Mouse (Mus musculus) c-Kit-positive CD71-positive TER-119-positive erythroid progenitor cells, embryonic 14.5 days (primary cell): ENCODE measurements at regions not wholly inside any gene's neighbourhood (a gene's known extent, or its start where the extent isn't known, plus 50 kb on each side); places are given as distances from the start of the nearest gene placed in this dataset.
"Not testable (repeated sequence)": the region's sequence is repeated elsewhere in the genome, so short reads cannot be mapped to it uniquely, and the experiment has no call there.

Experiments used
- DNase-seq: peaks from one replicate; pipeline ENCODE4 v3.0.0-alpha.2; 2013; ENCODE audit warnings: low spot score

- no peak for DNase-seq
These were observed 131.5 kb upstream of the Kiz start for GRCm38 (mm10) chr2:146724142-146724679.

DNA sequence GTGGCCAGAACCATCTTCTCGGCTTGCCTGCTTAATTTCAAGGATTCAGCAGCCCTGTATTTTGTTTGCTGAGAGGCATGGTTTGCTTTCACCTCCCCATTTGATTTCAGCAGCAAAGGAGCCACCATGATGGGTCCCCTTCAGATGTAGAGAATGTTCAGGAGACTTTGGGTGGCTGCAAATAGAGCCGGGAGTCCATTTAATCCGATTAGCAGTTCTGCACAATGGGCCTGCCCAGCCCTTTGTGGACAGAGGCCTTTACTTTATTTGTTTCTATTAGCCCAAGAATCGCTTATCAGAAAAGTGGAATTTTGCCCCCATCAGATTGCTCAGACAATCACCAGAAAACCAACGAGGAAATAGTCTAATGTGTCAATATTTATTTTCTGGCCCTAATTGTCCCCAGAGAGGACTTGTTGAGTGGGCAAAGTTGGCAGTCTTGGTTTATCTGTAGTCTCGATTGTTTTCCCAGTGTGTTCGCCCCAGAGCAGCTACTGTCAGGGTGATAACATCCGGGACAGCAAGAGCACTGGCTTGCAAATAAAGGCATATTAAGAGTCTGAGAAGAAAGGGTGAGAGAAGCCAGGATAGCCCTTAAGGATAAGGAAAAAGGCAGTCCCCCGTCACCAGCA lies 130.6 kb upstream of the Kiz start:
- no peak for DNase-seq

DNA sequence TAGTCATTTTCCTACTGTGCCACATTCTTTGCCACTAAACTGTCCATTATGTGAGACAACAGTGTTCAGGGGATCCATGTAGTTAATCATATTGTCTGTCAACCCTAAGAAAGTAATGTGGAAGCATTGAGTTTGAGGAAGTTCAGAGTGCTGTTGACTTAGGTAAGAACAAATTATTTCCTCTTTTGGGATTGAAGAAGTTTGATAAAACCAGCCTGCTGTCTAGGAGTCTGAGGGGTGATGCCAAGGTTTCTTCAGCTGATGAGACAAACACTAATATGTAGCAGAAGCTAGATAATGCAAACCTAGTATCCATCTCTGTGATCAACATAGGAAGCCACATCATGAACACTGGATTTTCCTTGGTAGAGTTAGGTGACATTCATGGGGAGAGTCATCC lies 127.0 kb upstream of the Kiz start:
- no peak for DNase-seq

DNA sequence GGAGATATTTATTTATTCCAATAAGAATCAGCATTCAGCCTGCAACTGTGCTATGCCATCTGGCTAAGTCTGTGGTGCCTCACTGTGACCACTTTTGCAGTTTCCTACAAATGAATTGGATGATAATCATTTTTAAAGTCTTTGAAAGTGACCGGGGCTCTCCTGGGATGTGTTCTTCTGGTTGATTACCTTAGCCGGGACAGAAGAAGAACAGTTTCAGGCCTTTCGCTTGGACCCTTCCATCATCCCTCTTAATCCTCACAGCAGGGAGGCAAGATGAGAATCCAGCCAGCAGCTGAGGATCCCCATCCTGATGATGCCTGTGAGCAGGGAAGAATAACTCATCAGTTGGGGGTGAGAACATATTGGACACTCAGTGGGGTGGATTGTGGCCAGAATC lies 124.6 kb upstream of the Kiz start:
- no peak for DNase-seq

DNA sequence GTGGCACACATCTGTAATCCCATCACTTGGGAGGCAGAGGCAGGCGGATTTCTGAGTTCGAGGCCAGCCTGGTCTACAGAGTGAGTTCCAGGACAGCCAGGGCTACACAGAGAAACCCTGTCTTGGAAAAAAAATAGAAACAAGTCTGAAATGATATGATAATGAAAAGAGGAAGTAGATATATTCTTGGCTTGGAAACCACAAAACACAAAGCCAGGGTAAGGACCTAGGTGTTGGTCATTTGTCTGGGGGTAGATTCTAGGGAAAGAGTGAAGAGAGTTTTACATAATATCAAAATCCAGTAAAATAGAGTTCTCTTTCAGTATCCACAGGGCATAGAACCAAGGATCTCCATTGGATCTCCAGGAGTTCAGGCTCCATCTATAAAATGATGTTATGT lies 122.8 kb upstream of the Kiz start:
- not testable (repeated sequence) for DNase-seq

DNA sequence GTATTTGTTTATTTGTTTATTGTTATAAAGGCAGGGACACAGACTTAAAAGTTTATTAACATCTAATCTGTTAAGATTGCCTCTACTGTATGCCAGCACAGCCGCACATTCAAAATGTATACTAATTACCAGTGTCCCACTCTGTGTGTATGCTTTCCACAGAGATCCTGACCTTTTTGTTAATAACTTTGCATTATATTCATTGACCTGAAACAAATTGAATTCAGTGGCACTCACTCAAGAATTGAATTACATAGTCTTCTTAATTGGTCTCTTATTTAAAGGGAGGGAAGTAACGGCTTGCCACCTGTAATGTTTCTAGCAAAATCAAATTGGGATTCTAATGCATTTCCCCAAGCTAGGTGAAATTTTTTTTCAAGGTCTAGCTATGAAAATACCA lies 111.3 kb upstream of the Kiz start:
- no peak for DNase-seq

- no peak for DNase-seq
These were observed 110.5 kb upstream of the Kiz start for GRCm38 (mm10) chr2:146745012-146745682.

- DNase-seq: no peak
These were observed 110.0 kb upstream of the Kiz start for GRCm38 (mm10) chr2:146745683-146746047.

DNA sequence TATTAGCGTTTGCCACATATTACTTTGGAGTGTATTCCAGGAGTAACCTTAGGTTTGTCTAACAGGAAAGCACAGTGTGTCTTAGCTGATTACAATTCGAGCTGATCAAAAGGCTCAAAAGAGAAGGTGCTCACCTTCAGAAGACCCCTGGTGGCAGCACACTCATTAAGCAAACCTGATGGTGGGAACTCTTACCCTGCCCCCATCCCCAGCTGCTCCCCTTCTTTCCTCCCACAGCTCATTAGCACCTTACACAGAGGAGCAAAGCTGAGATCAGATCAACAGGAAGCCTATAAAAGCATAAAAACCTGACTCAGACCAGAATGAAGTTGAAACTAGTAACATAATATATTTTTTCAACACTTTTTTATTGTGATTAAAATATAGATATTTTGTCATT lies 101.7 kb upstream of the Kiz start:
- DNase-seq: no peak

GRCm38 (mm10) chr2:146763522-146764144 lies 92.0 kb upstream of the Kiz start:
- DNase-seq: no peak

DNA sequence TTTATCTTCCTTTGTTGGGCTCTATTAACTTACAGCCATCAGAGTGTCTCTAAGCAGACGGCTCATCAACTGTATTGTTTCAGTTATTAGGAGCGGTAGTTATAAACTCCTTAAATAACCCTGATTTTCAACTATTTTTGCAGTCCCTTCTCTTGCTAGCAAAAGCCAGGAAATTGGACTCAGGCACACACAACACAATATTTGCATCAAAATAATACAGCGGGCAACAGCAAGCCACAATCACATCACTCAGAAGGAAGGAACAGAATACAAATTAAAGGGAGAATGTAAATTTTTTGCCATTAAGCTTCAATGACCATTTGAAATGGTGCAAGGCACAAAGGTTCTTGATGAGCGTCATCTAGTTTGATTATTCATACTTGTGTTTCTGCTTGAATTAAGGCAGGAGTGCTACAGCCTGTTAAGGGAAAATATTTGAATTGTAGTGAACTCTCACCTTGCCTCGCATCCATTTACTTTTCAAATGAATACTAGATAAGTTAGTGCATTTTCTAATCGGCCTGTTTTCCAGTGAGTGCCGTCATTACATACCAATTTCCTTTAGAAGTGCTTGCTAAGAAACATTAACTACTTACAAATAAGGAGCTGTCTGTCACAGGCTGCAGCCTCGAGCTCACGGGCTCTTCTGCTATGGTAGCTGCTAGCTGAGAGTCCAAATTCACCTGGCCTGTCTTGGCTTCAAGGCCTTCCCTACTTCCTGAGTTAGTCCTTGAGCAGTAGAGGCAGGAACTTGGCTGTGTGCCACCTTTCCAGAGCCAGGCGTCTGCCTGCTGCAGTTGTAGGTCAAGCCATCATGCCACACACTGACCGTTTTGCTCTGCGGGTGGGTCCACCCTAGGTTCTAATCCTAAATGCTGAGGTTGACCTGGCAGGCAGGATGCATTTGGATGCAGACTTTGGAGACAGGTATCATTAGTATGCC lies 91.1 kb upstream of the Kiz start:
- DNase-seq: no peak

- no peak for DNase-seq
These were observed 80.8 kb upstream of the Kiz start for GRCm38 (mm10) chr2:146774876-146775275.

GRCm38 (mm10) chr2:146787132-146787810 lies 68.4 kb upstream of the Kiz start:
- DNase-seq: no peak

GRCm38 (mm10) chr2:146787811-146788455 lies 67.7 kb upstream of the Kiz start:
- DNase-seq: no peak

DNA sequence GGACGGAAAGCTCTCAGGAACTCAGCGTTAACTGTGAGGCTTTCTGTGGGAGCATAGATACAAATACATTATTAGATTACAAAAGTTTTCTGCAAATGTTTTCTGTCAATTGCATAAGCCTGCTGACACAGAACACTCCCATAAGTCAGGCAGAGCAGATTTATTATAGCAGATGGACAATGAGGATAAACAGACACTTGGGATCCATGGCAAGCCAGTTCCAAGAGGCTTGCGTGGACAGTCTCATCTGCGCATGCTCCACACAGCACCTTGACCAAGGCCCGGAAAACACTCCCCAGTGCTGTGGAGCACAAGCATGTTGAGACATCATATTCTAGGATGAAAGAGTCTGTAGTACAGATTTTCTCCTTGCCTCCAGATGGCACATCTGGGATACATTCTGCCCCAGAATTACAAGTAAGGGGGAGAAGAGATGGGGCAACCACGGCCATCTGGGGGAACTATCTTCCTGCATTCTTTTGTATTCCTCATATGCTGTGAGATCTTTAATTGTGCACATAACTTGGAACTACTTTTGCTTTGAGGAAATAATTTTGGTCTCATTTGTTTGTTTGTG lies 62.7 kb upstream of the Kiz start:
- DNase-seq: no peak

GRCm38 (mm10) chr2:146802973-146803372 lies 52.7 kb upstream of the Kiz start:
- DNase-seq: no peak
